Mouse (Mus musculus) testis, adult 2 months (tissue): Measurements from ENCODE around the gene Usp47.

Experiments
- CTCF ChIP-seq: fragments of 200-500 bp; IDR thresholded peaks from 2 replicates; pipeline ENCODE4 v1.5.1; 2012; ENCODE audit warnings: low read depth, mild to moderate bottlenecking, inconsistent platforms, low read length, moderate library complexity; ENCODE audit not compliant: control insufficient read depth, insufficient read depth, insufficient replicate concordance
- POLR2A ChIP-seq: fragments of 200-500 bp; IDR thresholded peaks from 2 replicates; pipeline ENCODE4 v1.6.1; 2012; ENCODE audit warnings: low read depth, mild to moderate bottlenecking, inconsistent platforms, low read length, moderate library complexity; ENCODE audit not compliant: control insufficient read depth

DNA sequence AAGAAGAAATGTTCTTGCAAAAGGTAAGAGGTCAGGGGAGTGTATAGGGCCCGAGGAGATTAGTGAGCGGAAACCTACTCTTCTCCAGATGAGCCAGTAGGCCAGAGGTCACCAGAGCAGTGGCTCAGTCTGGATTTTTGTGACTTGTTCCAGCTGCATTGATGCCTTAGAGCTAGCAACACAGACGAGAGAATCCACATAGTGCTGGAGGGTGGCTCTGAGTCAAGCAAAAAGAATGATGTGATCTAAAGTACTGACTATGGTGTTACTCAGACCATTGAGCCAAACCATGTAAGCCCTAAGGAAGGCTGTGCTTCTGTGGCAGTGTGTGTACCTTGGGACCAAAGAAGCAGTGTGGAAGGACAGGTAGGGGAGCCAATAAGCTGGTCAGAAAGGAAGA is 36.4 kb upstream of the Usp47 start:
- no peak for TF ChIP-seq CTCF
- TF ChIP-seq POLR2A = no peak
